Mouse (Mus musculus): ENCODE results near the gene Rps6kb2. TPM values are rescaled to one million over a fixed set of nuclear protein-coding genes. Genes with fewer than 3 reads are reported as not detected.
A peak's percentile ranks its signal among the peaks of the same experiment; 100 is the strongest.

The Rps6kb2 gene
- total and polyA plus RNA-seq, 3 experiments: 16.1 to 73.4 (median 23.1) TPM

DNA sequence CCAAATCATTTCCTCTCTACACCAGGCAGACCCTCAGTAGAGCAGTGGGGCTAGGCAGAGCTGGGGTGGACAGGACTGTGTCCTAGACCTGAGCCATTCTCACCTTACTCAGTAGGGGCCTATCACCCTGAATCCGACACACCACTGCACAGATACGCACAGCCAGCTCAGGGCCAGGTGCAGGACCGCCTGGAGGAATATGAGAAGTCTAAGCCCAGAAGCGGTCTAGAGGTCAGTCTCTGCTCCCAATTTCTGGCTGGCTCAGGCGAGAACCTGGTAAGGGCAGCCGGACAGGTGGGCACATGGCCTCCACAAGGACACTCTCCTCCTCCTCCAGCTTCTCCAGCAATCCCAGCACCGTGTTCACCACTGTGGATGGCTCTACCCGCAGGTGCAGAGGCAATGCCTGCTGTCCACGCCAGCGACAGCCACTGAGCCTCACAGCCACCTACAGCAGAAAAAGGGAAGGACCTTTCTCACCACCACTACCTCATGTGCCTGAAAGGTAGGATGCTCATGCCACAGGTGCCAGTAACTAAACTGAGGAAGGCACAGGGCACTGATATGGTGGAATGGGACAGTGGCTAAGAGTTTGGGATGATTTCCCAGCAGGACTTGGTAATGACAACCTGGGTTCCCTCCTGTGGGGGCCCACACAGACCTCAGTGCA, 7.7 kb upstream of the Rps6kb2 start:
- H3K9me3 ChIP-seq (replicated peaks): no peaks in the 10 kb centered on the region
- DNase-seq (ENCODE audit: low spot score) (no peak), ATAC-seq (ENCODE audit: extremely low read depth, insufficient number of reproducible peaks, low FRiP score, poor library complexity, severe bottlenecking) (no peak)
- no peak overlapping the region for H3K4me3 ChIP-seq (ENCODE audit: low read depth, low read length)
- H3K4me1 ChIP-seq (ENCODE audit: insufficient read depth, low read depth, low read length): peaks cover 38% of the 10 kb centered on the region
- peaks cover 49% of the 10 kb centered on the region for H3K27me3 ChIP-seq (ENCODE audit: insufficient read depth, low read length)
- TF ChIP-seq TAL1 (conservative IDR thresholded peaks at IDR 0.05; ENCODE audit: low read depth, low read length) (no peak), POLR2AphosphoS5 (IDR thresholded peaks at IDR 0.05; ENCODE audit: insufficient replicate concordance, low read depth, low read length) (no peak), GATA1 (IDR thresholded peaks at IDR 0.05; ENCODE audit: borderline replicate concordance, low read length) (no peak), CTCF (IDR thresholded peaks at IDR 0.05; ENCODE audit: low read depth, low read length) (no peak), GATA2 (IDR thresholded peaks at IDR 0.05; ENCODE audit: borderline replicate concordance, low read depth, low read length) (no peak)
- H3K36me3 ChIP-seq (replicated peaks): no peaks in the 10 kb centered on the region

DNA sequence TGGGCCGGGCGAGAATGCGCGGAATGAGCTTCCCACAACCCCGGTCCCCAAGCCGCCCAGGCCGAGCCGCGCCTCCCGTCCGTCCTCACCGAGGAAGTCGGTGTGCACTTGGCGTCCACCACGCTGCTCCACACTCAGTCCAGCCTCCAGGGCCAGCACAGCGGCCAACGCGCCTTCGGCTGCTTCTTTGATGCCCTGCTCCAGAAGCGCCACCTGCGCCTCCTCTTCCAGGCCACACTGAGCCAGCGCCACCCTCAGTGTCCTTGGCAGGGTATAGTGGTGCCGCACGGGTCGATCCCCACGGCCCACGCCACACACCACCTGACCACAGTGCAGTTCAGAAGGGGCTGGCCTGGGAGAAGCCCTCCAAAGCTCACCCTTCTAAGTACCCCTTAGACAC, 6.7 kb upstream of the Rps6kb2 start:
- Histone ChIP-seq H3K4me3 (ENCODE audit: low read depth, low read length) (peak overlapping the region; percentile 70), H3K9me3 (replicated peaks) (no peaks in the 10 kb centered on the region), H3K36me3 (replicated peaks) (no peaks in the 10 kb centered on the region), H3K4me1 (ENCODE audit: insufficient read depth, low read depth, low read length) (peaks cover 35% of the 10 kb centered on the region), H3K27me3 (ENCODE audit: insufficient read depth, low read length) (peaks cover 39% of the 10 kb centered on the region)
- DNase-seq (ENCODE audit: low spot score) (no peak), ATAC-seq (ENCODE audit: extremely low read depth, insufficient number of reproducible peaks, low FRiP score, poor library complexity, severe bottlenecking) (no peak)
- TF ChIP-seq CTCF (IDR thresholded peaks at IDR 0.05; ENCODE audit: low read depth, low read length): no peak
- TF ChIP-seq TAL1 (conservative IDR thresholded peaks at IDR 0.05; ENCODE audit: low read depth, low read length): no peak
- TF ChIP-seq GATA2 (IDR thresholded peaks at IDR 0.05; ENCODE audit: borderline replicate concordance, low read depth, low read length): no peak
- no peak for TF ChIP-seq GATA1 (IDR thresholded peaks at IDR 0.05; ENCODE audit: borderline replicate concordance, low read length)
- TF ChIP-seq POLR2AphosphoS5 (IDR thresholded peaks at IDR 0.05; ENCODE audit: insufficient replicate concordance, low read depth, low read length): no peak

DNA sequence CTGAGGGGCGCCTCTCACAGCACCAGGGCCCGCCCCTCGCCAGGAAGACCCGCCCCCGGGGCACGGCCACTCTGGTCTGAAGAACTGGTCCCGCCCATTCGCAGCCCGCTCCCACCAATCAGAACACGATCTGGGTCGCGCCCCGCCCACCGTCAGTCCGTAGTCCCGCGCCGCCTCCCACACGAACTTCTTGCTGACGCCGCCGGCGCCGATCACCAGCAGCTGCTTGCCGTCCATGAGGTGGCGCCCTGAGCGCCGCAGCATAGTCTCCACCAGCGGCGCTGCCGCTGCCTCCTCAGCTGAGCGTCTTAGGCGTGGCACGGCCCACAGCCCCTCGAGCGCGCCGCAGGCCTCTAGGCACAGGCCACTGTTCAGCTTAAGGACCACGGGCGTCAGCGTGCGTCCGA, 6.2 kb upstream of the Rps6kb2 start:
- Histone ChIP-seq H3K27me3 (ENCODE audit: insufficient read depth, low read length) (peaks cover 34% of the 10 kb centered on the region), H3K9me3 (replicated peaks) (no peaks in the 10 kb centered on the region), H3K36me3 (replicated peaks) (no peaks in the 10 kb centered on the region), H3K4me3 (ENCODE audit: low read depth, low read length) (peak overlapping the region; percentile 70), H3K4me1 (ENCODE audit: insufficient read depth, low read depth, low read length) (peaks cover 39% of the 10 kb centered on the region)
- ATAC-seq (ENCODE audit: extremely low read depth, insufficient number of reproducible peaks, low FRiP score, poor library complexity, severe bottlenecking) (peak; percentile 97), DNase-seq (ENCODE audit: low spot score) (peak; percentile 99)
- TF ChIP-seq TAL1 (conservative IDR thresholded peaks at IDR 0.05; ENCODE audit: low read depth, low read length) (no peak), CTCF (IDR thresholded peaks at IDR 0.05; ENCODE audit: low read depth, low read length) (0 out of 2 replicates have a peak, but pooled peaks have one; percentile 18), POLR2AphosphoS5 (IDR thresholded peaks at IDR 0.05; ENCODE audit: insufficient replicate concordance, low read depth, low read length) (no peak), GATA2 (IDR thresholded peaks at IDR 0.05; ENCODE audit: borderline replicate concordance, low read depth, low read length) (no peak), GATA1 (IDR thresholded peaks at IDR 0.05; ENCODE audit: borderline replicate concordance, low read length) (no peak)

DNA sequence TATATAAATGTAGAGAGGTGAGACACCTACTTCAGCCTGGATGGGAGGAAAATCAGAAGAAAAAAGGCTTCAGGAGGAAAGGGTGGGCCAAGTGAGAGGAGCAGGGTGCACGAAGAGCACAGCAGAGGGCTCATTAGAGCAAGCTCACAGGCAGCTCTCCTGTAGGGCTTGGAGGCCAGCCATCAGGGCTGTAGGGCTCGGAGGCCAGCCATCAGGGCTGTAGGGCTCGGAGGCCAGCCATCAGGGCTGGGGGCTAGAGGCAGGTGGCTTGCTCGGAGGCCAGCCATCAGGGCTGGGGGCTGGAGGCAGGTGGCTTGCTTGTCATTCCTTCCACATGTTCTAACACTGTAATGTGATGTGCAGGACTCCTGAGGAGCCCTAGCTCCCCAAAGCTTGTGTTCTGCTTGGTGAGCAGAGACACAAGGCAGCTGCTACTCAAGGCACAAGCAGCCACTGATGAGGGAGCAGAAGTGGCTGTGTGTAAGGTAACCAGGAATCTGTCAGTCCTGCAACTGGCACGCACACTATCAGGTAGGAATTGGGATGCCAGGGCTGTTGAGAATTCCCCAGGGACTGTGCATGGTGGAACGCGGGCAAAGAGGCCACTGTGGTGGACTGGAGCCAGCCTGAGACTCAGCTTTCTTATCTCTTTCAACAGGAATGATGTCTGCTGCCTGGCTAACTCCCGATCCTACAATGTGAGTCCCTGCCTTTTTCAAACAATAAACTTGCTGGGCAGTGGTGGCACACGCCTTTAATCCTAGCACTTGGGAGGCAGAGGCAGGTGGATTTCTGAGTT, 3.7 kb upstream of the Rps6kb2 start:
- Histone ChIP-seq H3K9me3 (replicated peaks) (no peaks in the 10 kb centered on the region), H3K4me3 (ENCODE audit: low read depth, low read length) (no peak overlapping the region), H3K36me3 (replicated peaks) (peaks cover 4% of the 10 kb centered on the region), H3K4me1 (ENCODE audit: insufficient read depth, low read depth, low read length) (peaks cover 55% of the 10 kb centered on the region), H3K27me3 (ENCODE audit: insufficient read depth, low read length) (peaks cover 13% of the 10 kb centered on the region)
- DNase-seq (ENCODE audit: low spot score) (no peak), ATAC-seq (ENCODE audit: extremely low read depth, insufficient number of reproducible peaks, low FRiP score, poor library complexity, severe bottlenecking) (no peak)
- TF ChIP-seq POLR2AphosphoS5 (IDR thresholded peaks at IDR 0.05; ENCODE audit: insufficient replicate concordance, low read depth, low read length) (no peak), CTCF (IDR thresholded peaks at IDR 0.05; ENCODE audit: low read depth, low read length) (no peak), TAL1 (conservative IDR thresholded peaks at IDR 0.05; ENCODE audit: low read depth, low read length) (no peak)

DNA sequence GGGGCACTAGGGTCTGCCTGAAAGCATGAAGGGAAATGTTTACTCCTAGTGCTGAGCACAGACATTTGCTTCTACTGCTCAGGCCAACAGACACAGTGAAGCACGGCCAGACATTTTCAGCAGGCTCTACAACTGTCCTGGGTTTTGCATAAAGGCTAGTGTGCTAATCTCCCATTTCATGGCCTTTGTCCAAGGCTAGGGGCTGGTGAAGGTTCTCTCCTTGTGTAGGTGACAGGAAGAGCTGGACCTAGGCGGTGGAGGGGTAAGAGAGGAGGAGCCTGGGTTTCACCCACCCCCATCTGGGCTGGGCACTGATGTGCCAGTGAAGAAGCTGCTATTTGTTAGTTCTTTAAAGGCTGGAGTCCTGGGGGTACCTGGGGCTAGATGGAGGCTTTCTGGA, 1.6 kb upstream of the Rps6kb2 start:
- ATAC-seq (ENCODE audit: extremely low read depth, insufficient number of reproducible peaks, low FRiP score, poor library complexity, severe bottlenecking): no peak
- peaks cover 47% of the 10 kb centered on the region for H3K4me1 ChIP-seq (ENCODE audit: insufficient read depth, low read depth, low read length)
- H3K4me3 ChIP-seq (ENCODE audit: low read depth, low read length): no peak overlapping the region
- no peaks in the 10 kb centered on the region; the same call in 1 of the 2 replicates for H3K27me3 ChIP-seq (ENCODE audit: insufficient read depth, low read length)
- H3K9me3 ChIP-seq (replicated peaks): no peaks in the 10 kb centered on the region
- H3K36me3 ChIP-seq (replicated peaks): peaks cover 24% of the 10 kb centered on the region
- TF ChIP-seq POLR2AphosphoS5 (IDR thresholded peaks at IDR 0.05; ENCODE audit: insufficient replicate concordance, low read depth, low read length) (no peak), CTCF (IDR thresholded peaks at IDR 0.05; ENCODE audit: low read depth, low read length) (no peak), GATA2 (IDR thresholded peaks at IDR 0.05; ENCODE audit: borderline replicate concordance, low read depth, low read length) (no peak), GATA1 (IDR thresholded peaks at IDR 0.05; ENCODE audit: borderline replicate concordance, low read length) (no peak), TAL1 (conservative IDR thresholded peaks at IDR 0.05; ENCODE audit: low read depth, low read length) (no peak)
- DNase-seq (ENCODE audit: low spot score): no peak

DNA sequence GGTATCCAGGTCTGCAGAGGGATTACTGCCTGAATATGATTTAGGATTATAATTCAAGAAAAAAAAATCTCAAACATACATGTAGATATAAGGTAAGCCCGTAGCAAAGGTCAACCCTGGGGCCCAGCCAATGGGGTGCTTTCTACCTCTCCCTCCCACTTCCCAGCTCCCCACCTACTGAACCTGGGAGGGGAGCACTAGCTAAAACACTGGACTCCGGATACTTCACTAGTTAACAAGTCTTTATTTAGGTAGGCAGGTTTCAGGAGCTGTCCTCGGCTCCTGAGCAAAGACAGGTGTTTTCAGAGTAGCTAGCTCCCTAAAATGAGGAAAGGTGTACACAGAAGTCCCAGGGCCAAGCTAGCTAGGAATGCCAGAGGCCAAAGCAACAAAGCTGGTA, 946 bp upstream of the Rps6kb2 start:
- no peak for TF ChIP-seq CTCF (IDR thresholded peaks at IDR 0.05; ENCODE audit: low read depth, low read length)
- TF ChIP-seq TAL1 (conservative IDR thresholded peaks at IDR 0.05; ENCODE audit: low read depth, low read length): no peak
- no peak for TF ChIP-seq GATA2 (IDR thresholded peaks at IDR 0.05; ENCODE audit: borderline replicate concordance, low read depth, low read length)
- no peak for TF ChIP-seq GATA1 (IDR thresholded peaks at IDR 0.05; ENCODE audit: borderline replicate concordance, low read length)
- TF ChIP-seq POLR2AphosphoS5 (IDR thresholded peaks at IDR 0.05; ENCODE audit: insufficient replicate concordance, low read depth, low read length): no peak
- Histone ChIP-seq H3K4me1 (ENCODE audit: insufficient read depth, low read depth, low read length) (peaks cover 44% of the 10 kb centered on the region), H3K9me3 (replicated peaks) (no peaks in the 10 kb centered on the region), H3K36me3 (replicated peaks) (peaks cover 30% of the 10 kb centered on the region), H3K27me3 (ENCODE audit: insufficient read depth, low read length) (no peaks in the 10 kb centered on the region; the same call in 1 of the 2 replicates), H3K4me3 (ENCODE audit: low read depth, low read length) (no peak overlapping the region)
- DNase-seq (ENCODE audit: low spot score) (no peak), ATAC-seq (ENCODE audit: extremely low read depth, insufficient number of reproducible peaks, low FRiP score, poor library complexity, severe bottlenecking) (no peak)
